Mouse (Mus musculus): ENCODE measurements around the gene Cep85l.

DNA sequence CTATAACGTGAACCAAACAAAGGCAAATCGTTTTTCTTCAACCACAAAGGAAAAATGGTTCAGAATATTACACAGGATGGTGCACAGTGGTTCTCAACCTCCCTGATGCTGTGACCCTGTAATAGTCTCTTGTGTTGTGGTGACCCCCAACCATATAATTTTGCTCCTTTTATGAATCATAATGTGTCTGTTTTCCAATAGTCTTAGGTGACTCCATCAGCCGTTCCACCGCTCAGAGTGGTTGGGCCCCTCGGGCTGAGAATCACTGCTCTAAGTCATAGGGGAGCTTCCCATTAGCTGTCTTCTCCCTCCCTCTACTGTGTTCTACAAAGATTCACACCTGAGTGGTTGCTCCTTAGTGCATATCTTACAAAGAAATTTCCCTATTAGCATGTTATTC lies 32.8 kb downstream of the Cep85l start:
- TF ChIP-seq CTCF (IDR thresholded peaks at IDR 0.05; ENCODE audit: extremely low read depth, insufficient read length, insufficient replicate concordance, low read depth, low read length): no peak
- TF ChIP-seq POLR2A (IDR thresholded peaks at IDR 0.05; ENCODE audit: low read depth, low read length): no peak
